Mouse (Mus musculus) stomach, embryonic 16.5 days (tissue): Measurements from ENCODE around the gene Sipa1l2. TPM values are rescaled to one million over a fixed set of nuclear protein-coding genes. Genes with fewer than 3 reads are reported as not detected.

Experiments
- ATAC-seq: fragments of 200-750 bp; cut with Nextera tagmentation; 2 replicates; pipeline ENCODE4 v1.8.0; 2017; ENCODE audit warnings: moderate number of reproducible peaks, moderate TSS enrichment; ENCODE audit not compliant: insufficient read depth, low FRiP score
- H3K27ac ChIP-seq: fragments of 300-500 bp; sonication (generic); 2 replicates; pipeline ENCODE4 v1.5.1; 2014; ENCODE audit warnings: low read length
- H3K27me3 ChIP-seq: fragments of 300-500 bp; sonication (generic); 2 replicates; pipeline ENCODE4 v1.6.1; 2014; ENCODE audit warnings: low read length, control low read depth, mixed read lengths; ENCODE audit not compliant: control insufficient read depth, insufficient read depth
- H3K36me3 ChIP-seq: fragments of 300-500 bp; sonication (generic); 2 replicates; pipeline ENCODE4 v1.6.1; 2014; ENCODE audit warnings: low read length; ENCODE audit not compliant: control insufficient read depth, insufficient read depth
- H3K4me1 ChIP-seq: fragments of 300-500 bp; sonication (generic); 2 replicates; pipeline ENCODE4 v1.6.1; 2014; ENCODE audit warnings: low read length, control low read depth, mixed read lengths; ENCODE audit not compliant: control insufficient read depth, insufficient read depth
- H3K4me2 ChIP-seq: fragments of 300-500 bp; sonication (generic); 2 replicates; pipeline ENCODE4 v1.6.1; 2014; ENCODE audit warnings: low read depth, low read length, mixed read lengths
- H3K4me3 ChIP-seq: fragments of 300-500 bp; sonication (generic); replicated peaks from 2 replicates; pipeline ENCODE4 v1.5.1; 2014; ENCODE audit warnings: mild to moderate bottlenecking, low read length
- H3K9ac ChIP-seq: fragments of 300-500 bp; sonication (generic); 2 replicates; pipeline ENCODE4 v1.6.1; 2014; ENCODE audit warnings: low read length
- H3K9me3 ChIP-seq: fragments of 300-500 bp; sonication (generic); replicated peaks from 2 replicates; pipeline ENCODE4 v1.6.1; 2016; ENCODE audit warnings: low read length, control low read depth; ENCODE audit not compliant: control insufficient read depth
- WGBS: fragments of 180-500 bp; shearing (Covaris S2); extraction: QIAGEN DNeasy Blood & Tissue Kit; methylation state at CpG from one replicate; pipeline ENCODE4 v1.1.7; 2014; 5-methylcytosine and 5-hydroxymethylcytosine counted together
- polyA plus RNA-seq: library from polyadenylated mRNA; unstranded; fragments of >200 nt; fragmentation: Nextera tagmentation; extraction: Ambion mirVana; gene quantifications from 2 replicates; pipeline ENCODE4 v1.2.1, GENCODE M21; 2015

The Sipa1l2 gene
- polyA plus RNA-seq, 1 experiment from 2014 or later, result 9.3 TPM

DNA sequence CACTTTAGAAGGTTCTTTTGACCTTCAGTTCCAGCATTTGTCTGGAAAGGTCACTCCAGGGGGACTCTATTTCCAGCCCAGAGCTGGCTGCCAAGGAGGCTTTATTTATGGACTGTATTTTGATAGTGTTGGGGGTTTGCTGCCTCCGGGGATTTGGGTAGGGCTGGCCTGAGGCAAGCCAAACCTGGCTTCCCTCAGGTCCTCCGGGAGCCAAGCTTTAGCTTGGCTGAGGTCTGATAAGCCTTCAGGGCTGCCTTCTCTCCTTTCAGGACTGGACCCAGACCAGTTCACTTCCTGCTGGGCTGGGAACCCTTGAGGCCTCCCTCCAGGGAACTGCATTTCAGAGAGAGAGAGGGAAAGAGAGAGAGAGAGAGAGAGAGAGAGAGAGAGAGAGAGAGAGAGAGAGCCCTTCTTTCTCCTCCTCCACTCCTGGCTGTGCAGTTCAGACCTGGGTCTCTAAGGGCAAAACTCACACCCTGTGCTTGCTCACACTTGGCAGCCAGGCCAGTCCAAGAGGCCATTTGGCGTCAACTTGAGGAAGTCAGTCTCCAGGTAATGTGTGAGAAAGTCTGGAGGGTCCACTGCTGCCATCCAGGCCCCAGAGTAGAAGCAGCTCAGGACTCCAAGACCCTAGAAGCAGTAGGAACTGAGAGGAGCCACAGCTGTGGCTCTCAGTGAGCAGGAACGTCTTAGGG, 201.1 kb downstream of the Sipa1l2 start:
- Histone ChIP-seq H3K27me3 (no peaks in the 10 kb centered on the region), H3K4me1 (peaks cover 22% of the 10 kb centered on the region), H3K4me2 (no peak overlapping the region), H3K27ac (no peak overlapping the region), H3K4me3 (no peak overlapping the region), H3K9ac (no peak overlapping the region), H3K9me3 (no peaks in the 10 kb centered on the region), H3K36me3 (no peaks in the 10 kb centered on the region)
- no peak for ATAC-seq
- WGBS, result 43% methylated on average over 4 of the region's 4 CpGs

Other genes with a start within 250 kb of the Sipa1l2 start
- gene Map10, start 100.0 kb upstream of the Sipa1l2 start, polyA plus RNA-seq, result 4.3 TPM in 2 replicates
- 31.0 and 31.3 TPM in 2 replicates for gene Ntpcr, start 160.2 kb upstream of the Sipa1l2 start, polyA plus RNA-seq